Mouse (Mus musculus) left cerebral cortex, postnatal 25 days (tissue): Measurements from ENCODE around the gene Apip. TPM values are rescaled to one million over a fixed set of nuclear protein-coding genes. Genes with fewer than 3 reads are reported as not detected.
A peak's percentile ranks its signal among the peaks of the same experiment; 100 is the strongest.

Source experiments
- DNase-seq, 2 experiments: peaks; one replicate each; pipeline ENCODE4 v3.0.0; 2022; ENCODE audit warnings: low spot score in 2 of 2, mixed read lengths in 1 of 2
- intact Hi-C: fragments of 180-260 bp; cut with DNase I; formaldehyde crosslinking; loops from one replicate; pipeline ENCODE4 v1.15.1; 2025
- total RNA-seq, 2 experiments: library from RNA; stranded (reverse); gene quantifications; 2 replicates each; pipeline ENCODE4 v1.2.3; 2021

Gene Apip
- total RNA-seq, 2 experiments from 2014 or later, result 24.3 to 25.5 TPM

DNA sequence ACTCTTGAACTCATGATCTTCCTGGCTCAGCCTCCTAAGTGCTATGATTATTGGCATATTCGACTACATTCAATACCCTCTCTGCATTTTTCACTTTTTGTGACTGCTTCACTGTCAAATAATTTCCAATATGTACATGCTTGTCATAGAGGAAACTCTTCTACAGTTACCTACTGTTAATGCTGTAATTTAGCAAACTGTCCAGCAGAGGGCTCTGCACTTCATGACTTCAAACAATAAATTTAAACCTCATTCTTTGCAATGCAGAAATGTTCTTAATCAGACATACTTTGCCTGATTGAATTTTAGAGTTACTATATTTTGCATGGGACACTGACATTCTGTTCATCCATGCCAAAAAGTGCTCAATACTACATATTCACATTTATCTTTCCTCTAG lies 13.0 kb downstream of the Apip start:
- DNase-seq, result peak; percentile 34 to 50
- intact Hi-C loops, result loop anchor here (1.0 to 5.0 kb wide), 2 partner anchors 261 to 331 kb away; no protein-coding TSS in a partner anchor

GRCm38 (mm10) chr2:103088099-103088498 lies 14.6 kb downstream of the Apip start:
- DNase-seq, result no peak
- intact Hi-C loops, result loop anchor here (5.0 kb wide), 1 partner anchor 329 kb away; no protein-coding TSS in a partner anchor

DNA sequence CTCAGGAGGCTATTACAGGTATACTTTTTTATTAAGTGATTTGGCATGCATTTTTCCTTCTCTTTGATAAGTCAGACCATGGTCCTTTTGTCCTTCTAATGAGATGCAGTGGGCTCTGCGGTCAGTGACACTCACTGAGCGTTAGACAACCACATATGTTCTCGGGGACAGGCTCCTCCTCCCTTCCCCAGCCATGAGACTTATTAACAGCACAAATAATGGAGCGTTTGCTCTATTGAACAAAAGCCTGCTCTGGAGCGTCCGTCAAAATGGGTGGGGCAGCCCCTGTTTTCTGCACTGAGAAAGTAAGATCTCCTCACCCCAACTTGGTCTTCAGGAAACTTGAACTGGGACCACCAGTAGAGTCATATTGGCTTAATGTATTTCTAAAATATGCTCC lies 16.0 kb downstream of the Apip start:
- intact Hi-C loops, result loop anchor here (5.0 kb wide), 1 partner anchor 328 kb away; no protein-coding TSS in a partner anchor

GRCm38 (mm10) chr2:103102595-103102994 lies 29.1 kb downstream of the Apip start:
- no peak for DNase-seq
- intact Hi-C loops, result no loop called here

More for the DNA sequence above, 16.0 kb downstream of the Apip start:
- DNase-seq, result no peak

DNA sequence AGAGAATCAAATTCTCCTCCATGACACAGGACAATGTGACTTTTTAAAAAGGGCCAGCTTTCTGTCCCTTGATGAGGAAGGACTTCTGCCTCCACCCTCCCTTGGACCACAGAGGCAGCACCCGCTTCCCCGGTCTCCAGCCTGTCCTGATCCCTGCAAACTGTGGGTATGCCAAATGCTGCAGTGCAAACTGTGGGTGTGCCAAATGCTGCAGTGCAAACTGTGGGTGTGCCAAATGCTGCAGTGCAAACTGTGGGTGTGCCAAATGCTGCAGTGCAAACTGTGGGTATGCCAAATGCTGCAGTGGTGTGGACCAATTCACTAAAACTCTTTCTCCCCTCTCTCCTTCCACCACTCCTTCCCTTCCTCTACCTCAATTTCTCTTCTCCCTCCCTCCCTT lies 32.7 kb downstream of the Apip start:
- DNase-seq, result no peak
- intact Hi-C loops, result no loop called here

DNA sequence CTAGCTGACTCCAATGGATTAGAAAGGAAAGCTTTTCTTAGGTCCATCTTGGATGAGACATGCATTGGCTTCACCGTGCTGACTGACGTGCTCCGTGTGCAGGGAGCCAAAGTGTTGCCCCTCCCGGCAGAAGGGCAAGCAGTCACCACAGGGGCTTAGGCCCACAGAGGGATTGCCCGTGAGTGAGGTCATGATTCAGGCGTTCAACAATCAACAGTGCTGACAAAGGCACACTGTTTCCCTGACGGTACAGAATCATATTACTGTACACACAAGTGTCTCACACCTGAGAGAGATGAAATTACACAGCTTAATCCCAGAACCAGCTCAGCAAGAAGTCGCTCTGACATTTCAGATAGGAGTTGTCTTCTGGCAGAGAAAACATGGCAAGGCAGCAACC lies 38.2 kb downstream of the Apip start:
- intact Hi-C loops, result no loop called here
- no peak for DNase-seq

DNA sequence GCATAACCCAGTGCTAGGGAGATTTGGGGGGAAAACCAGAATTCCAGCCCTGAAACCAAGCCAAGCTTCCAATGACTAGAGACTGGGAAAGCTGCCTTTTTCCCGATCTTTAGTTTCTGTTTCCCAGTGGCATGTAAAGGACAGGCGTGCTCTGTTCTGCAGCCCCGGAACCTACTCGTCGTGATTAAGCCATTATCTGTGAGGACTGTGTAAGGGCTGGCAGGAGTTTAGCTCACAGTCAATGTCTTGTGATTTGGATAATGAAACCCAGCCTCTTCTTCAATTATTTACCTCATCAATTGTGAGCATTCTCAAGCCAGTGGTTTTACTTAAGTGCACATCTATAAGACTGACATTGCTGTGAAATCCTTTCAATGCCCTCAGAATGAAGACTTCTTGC lies 43.7 kb downstream of the Apip start:
- intact Hi-C loops, result no loop called here
- no peak for DNase-seq

- DNase-seq, result no peak
- intact Hi-C loops, result no loop called here
These were observed 45.1 kb downstream of the Apip start for GRCm38 (mm10) chr2:103118324-103119196.

DNA sequence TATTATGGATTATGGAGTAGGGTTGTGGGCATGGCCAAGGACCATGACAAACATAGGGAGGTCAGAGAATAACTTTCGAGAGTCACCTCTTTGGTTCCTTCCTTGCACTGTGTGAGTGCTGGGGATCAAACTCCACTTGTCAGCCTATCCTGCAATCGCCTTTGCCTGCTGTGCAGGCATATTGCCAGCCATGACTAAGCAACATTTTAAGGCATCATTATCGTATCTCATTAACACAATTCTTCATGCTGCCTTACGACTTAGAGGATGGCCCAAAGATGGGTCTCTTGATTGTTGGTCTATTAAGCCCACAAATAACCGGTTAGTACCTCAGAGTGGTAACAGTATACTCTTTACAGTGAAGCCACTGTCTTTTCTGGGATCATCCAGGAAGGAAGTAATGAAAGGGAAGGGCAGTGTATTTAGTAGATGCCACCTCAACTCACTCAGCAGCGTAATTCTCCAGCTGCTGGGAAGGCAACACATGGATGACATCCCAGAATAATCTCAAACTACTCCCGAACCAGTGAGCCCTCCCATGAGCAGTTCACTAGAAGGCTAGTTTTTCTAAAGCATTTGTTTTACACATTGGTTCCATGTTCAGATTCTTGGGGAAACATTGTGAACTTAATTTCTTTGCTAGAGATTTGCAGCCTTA lies 45.9 kb downstream of the Apip start:
- peak in 1 of 2 experiments; percentile 6 for DNase-seq
- intact Hi-C loops, result no loop called here

GRCm38 (mm10) chr2:103129676-103130075 lies 56.2 kb downstream of the Apip start:
- intact Hi-C loops, result loop anchor here (1.0 to 2.0 kb wide), 2 partner anchors 21 to 217 kb away; no protein-coding TSS in a partner anchor
- DNase-seq, result no peak

GRCm38 (mm10) chr2:103131145-103131544 lies 57.7 kb downstream of the Apip start:
- no peak for DNase-seq
- intact Hi-C loops, result loop anchor here (2.0 kb wide), 1 partner anchor 216 kb away; no protein-coding TSS in a partner anchor

DNA sequence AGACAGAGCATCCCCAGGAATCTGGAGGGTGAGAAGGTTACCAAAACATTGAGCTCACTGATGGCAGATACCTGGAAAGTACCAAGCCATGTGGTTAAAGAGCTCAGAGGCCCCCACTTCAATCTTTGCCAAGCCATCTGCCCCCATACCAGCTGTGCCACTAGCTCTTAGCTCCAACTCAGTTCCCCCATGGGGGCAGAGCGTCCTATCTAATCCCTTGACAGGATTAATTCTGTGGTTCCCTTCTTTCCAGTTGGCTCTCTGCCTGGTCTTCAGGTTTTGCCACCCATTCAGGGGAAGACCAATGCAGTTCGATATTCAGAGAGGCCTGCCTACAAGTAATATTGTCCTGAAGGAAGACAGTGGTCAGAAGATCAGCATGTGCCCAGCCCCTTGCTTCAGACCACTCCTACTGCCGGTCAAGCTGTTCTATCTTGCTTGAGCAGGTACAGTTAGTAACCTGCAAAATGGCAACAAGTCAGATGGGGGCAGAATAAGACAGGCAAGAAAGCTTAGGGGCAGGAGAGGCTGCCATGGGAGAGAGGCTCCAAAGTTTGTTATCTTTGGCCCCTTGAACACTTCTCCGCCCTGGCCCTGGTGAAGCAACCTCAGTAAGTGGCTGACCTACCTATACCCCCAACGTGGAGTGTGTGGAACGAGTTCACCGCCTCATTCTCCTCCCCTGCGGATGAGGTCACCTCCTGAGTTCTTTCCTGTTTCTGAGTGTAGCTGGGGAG lies 65.2 kb downstream of the Apip start:
- intact Hi-C loops, result no loop called here
- DNase-seq, result peak in 1 of 2 experiments; percentile 25

Other genes with a start within 250 kb of the Apip start
- 1 to 10 TPM; 4.1 to 5.2 TPM for gene Cd44, start 172.0 kb upstream of the Apip start, total RNA-seq
- gene Pdhx, start 162 bp upstream of the Apip start, total RNA-seq, result 10 to 100 TPM; 59.6 to 62.9 TPM
- under 1 TPM; 0.18 to 0.23 TPM for gene Ehf, start 229.6 kb downstream of the Apip start, total RNA-seq